Mouse (Mus musculus) neural tube, embryonic 14.5 days (tissue): ENCODE data around the gene Bmpr2. TPM values are rescaled to one million over a fixed set of nuclear protein-coding genes. Genes with fewer than 3 reads are reported as not detected.

Source experiments
- ATAC-seq: fragments of 200-750 bp; cut with Nextera tagmentation; 2 replicates; pipeline ENCODE4 v1.8.0; 2017; ENCODE audit warnings: low read depth, mild to moderate bottlenecking, moderate TSS enrichment, moderate library complexity
- H3K27ac ChIP-seq: fragments of 300-500 bp; sonication (generic); 2 replicates; pipeline ENCODE4 v1.5.1; 2014; ENCODE audit warnings: low read depth, mild to moderate bottlenecking, control low read depth, low read length, moderate library complexity, mixed read lengths
- H3K27me3 ChIP-seq: fragments of 300-500 bp; sonication (generic); 2 replicates; pipeline ENCODE4 v1.6.1; 2014; ENCODE audit warnings: low read length; ENCODE audit not compliant: control insufficient read depth, insufficient read depth
- H3K36me3 ChIP-seq: fragments of 300-500 bp; sonication (generic); 2 replicates; pipeline ENCODE4 v1.6.1; 2014; ENCODE audit warnings: low read length, mixed read lengths; ENCODE audit not compliant: control insufficient read depth, insufficient read depth
- H3K4me1 ChIP-seq: fragments of 300-500 bp; sonication (generic); 2 replicates; pipeline ENCODE4 v1.6.1; 2014; ENCODE audit warnings: low read length; ENCODE audit not compliant: control insufficient read depth, insufficient read depth
- H3K4me2 ChIP-seq: fragments of 300-500 bp; sonication (generic); 2 replicates; pipeline ENCODE4 v1.6.1; 2014; ENCODE audit warnings: mild to moderate bottlenecking, low read depth, low read length, control low read depth
- H3K4me3 ChIP-seq: fragments of 300-500 bp; sonication (generic); 2 replicates; pipeline ENCODE4 v1.5.1; 2014; ENCODE audit warnings: low read depth, low read length, control low read depth, mixed read lengths
- H3K9ac ChIP-seq: fragments of 300-500 bp; sonication (generic); replicated peaks from 2 replicates; pipeline ENCODE4 v1.6.1; 2014; ENCODE audit warnings: low read depth, mild to moderate bottlenecking, control low read depth, low read length, mixed read lengths
- H3K9me3 ChIP-seq: fragments of 300-500 bp; sonication (generic); 2 replicates; pipeline ENCODE4 v1.6.1; 2016; ENCODE audit warnings: low read length; ENCODE audit not compliant: control insufficient read depth
- WGBS: fragments of 180-500 bp; shearing (Covaris S2); extraction: QIAGEN DNeasy Blood & Tissue Kit; methylation state at CpG from one replicate; pipeline ENCODE4 v1.1.7; 2014; 5-methylcytosine and 5-hydroxymethylcytosine counted together
- polyA plus RNA-seq: library from polyadenylated mRNA; unstranded; fragments of >200 nt; fragmentation: Nextera tagmentation; extraction: Ambion mirVana; gene quantifications from 2 replicates; pipeline ENCODE4 v1.2.1, GENCODE M21; 2014

Gene Bmpr2
- polyA plus RNA-seq, 1 experiment from 2014 or later: 20.6 TPM

GRCm38 (mm10) chr1:59912413-59913157 lies 149.4 kb downstream of the Bmpr2 start, which contains the start of gene Fam117b:
Gene Fam117b (plus strand): TSS chr1:59913006.
- no peaks in the 10 kb centered on the region for H3K36me3 ChIP-seq
- peak within 1 kb of the TSS; percentile 98 for H3K9ac ChIP-seq
- H3K27me3 ChIP-seq: peaks cover 3% of the 10 kb centered on the region; the same call in 1 of the 2 replicates
- peak within 1 kb of the TSS; percentile 81 for H3K4me2 ChIP-seq
- ATAC-seq: peak; percentile 97
- H3K27ac ChIP-seq: peak within 1 kb of the TSS; percentile 99
- H3K9me3 ChIP-seq: no peaks in the 10 kb centered on the region
- H3K4me3 ChIP-seq: peak within 1 kb of the TSS; percentile 97
- WGBS: under 1% methylated on average over 64 of the region's 72 CpGs
- peaks cover 18% of the 10 kb centered on the region for H3K4me1 ChIP-seq

GRCm38 (mm10) chr1:59913195-59913868 lies 150.1 kb downstream of the Bmpr2 start:
- peak overlapping the region; percentile 98 for H3K9ac ChIP-seq
- WGBS: under 1% methylated on average over 63 of the region's 98 CpGs
- ATAC-seq: peak; percentile 63
- no peaks in the 10 kb centered on the region for H3K9me3 ChIP-seq
- no peaks in the 10 kb centered on the region for H3K36me3 ChIP-seq
- H3K27ac ChIP-seq: peak overlapping the region; percentile 99
- peaks cover 3% of the 10 kb centered on the region; the same call in 1 of the 2 replicates for H3K27me3 ChIP-seq
- peak overlapping the region; percentile 97 for H3K4me3 ChIP-seq
- H3K4me2 ChIP-seq: peak overlapping the region; percentile 81
- H3K4me1 ChIP-seq: peaks cover 18% of the 10 kb centered on the region

GRCm38 (mm10) chr1:59913869-59914225 lies 150.6 kb downstream of the Bmpr2 start:
- peak overlapping the region; percentile 97 for H3K4me3 ChIP-seq
- peaks cover 3% of the 10 kb centered on the region; the same call in 1 of the 2 replicates for H3K27me3 ChIP-seq
- peak overlapping the region; percentile 98 for H3K9ac ChIP-seq
- H3K9me3 ChIP-seq: no peaks in the 10 kb centered on the region
- H3K4me2 ChIP-seq: peak overlapping the region; percentile 81
- H3K27ac ChIP-seq: peak overlapping the region; percentile 99
- peaks cover 18% of the 10 kb centered on the region for H3K4me1 ChIP-seq
- ATAC-seq: no peak
- no peaks in the 10 kb centered on the region for H3K36me3 ChIP-seq
- WGBS: 4% methylated on average over 12 of the region's 12 CpGs

GRCm38 (mm10) chr1:59914799-59915198 lies 151.6 kb downstream of the Bmpr2 start:
- H3K27me3 ChIP-seq: peaks cover 3% of the 10 kb centered on the region; the same call in 1 of the 2 replicates
- peak overlapping the region; percentile 97 for H3K4me3 ChIP-seq
- no peak overlapping the region for H3K9ac ChIP-seq
- WGBS: 67% methylated on average over 3 of the region's 3 CpGs
- ATAC-seq: no peak
- H3K9me3 ChIP-seq: no peaks in the 10 kb centered on the region
- H3K4me2 ChIP-seq: peak overlapping the region; percentile 81
- H3K27ac ChIP-seq: no peak overlapping the region
- no peaks in the 10 kb centered on the region for H3K36me3 ChIP-seq
- peaks cover 18% of the 10 kb centered on the region for H3K4me1 ChIP-seq

- Histone ChIP-seq H3K4me1 (peaks cover 18% of the 10 kb centered on the region), H3K36me3 (no peaks in the 10 kb centered on the region), H3K4me2 (0 out of 2 replicates have a peak overlapping the region, but pooled peaks have one; percentile 81), H3K9me3 (no peaks in the 10 kb centered on the region), H3K4me3 (no peak overlapping the region), H3K9ac (no peak overlapping the region), H3K27me3 (peaks cover 3% of the 10 kb centered on the region; the same call in 1 of the 2 replicates), H3K27ac (no peak overlapping the region)
- 79% methylated on average over 10 of the region's 10 CpGs for WGBS
- ATAC-seq: no peak
These were observed 152.8 kb downstream of the Bmpr2 start for GRCm38 (mm10) chr1:59915843-59916610.

GRCm38 (mm10) chr1:59917401-59917800 lies 154.2 kb downstream of the Bmpr2 start:
- peaks cover 3% of the 10 kb centered on the region; the same call in 1 of the 2 replicates for H3K27me3 ChIP-seq
- no peaks in the 10 kb centered on the region for H3K36me3 ChIP-seq
- no peaks in the 10 kb centered on the region for H3K9me3 ChIP-seq
- ATAC-seq: no peak
- H3K4me3 ChIP-seq: no peak overlapping the region
- no peak overlapping the region for H3K27ac ChIP-seq
- 59% methylated on average over 3 of the region's 3 CpGs for WGBS
- no peak overlapping the region for H3K4me2 ChIP-seq
- H3K9ac ChIP-seq: no peak overlapping the region
- H3K4me1 ChIP-seq: peaks cover 18% of the 10 kb centered on the region

GRCm38 (mm10) chr1:59918075-59918474 lies 154.9 kb downstream of the Bmpr2 start:
- peaks cover 18% of the 10 kb centered on the region for H3K4me1 ChIP-seq
- H3K9ac ChIP-seq: no peak overlapping the region
- no peak overlapping the region for H3K4me3 ChIP-seq
- H3K9me3 ChIP-seq: no peaks in the 10 kb centered on the region
- H3K27me3 ChIP-seq: peaks cover under 1% of the 10 kb centered on the region; the same call in 1 of the 2 replicates
- no peak overlapping the region for H3K4me2 ChIP-seq
- H3K36me3 ChIP-seq: no peaks in the 10 kb centered on the region
- no peak for ATAC-seq
- H3K27ac ChIP-seq: no peak overlapping the region

GRCm38 (mm10) chr1:59923201-59923600 lies 160.0 kb downstream of the Bmpr2 start:
- Histone ChIP-seq H3K4me2 (no peak overlapping the region), H3K36me3 (no peaks in the 10 kb centered on the region), H3K4me3 (no peak overlapping the region), H3K9ac (no peak overlapping the region), H3K27me3 (no peaks in the 10 kb centered on the region), H3K9me3 (no peaks in the 10 kb centered on the region), H3K27ac (no peak overlapping the region), H3K4me1 (no peaks in the 10 kb centered on the region)
- WGBS: 72% methylated on average over 1 of the region's 1 CpGs
- no peak for ATAC-seq
